Mouse (Mus musculus) frontal cortex, postnatal 14 days (tissue): ENCODE data around the gene Adm.
"Not testable (repeated sequence)": the region's sequence is repeated elsewhere in the genome, so short reads cannot be mapped to it uniquely, and the experiment has no call there.

ENCODE experiments used
- DNase-seq, 2 experiments: peaks; one replicate each; pipeline ENCODE4 v3.0.0; 2022; ENCODE audit warnings: low spot score in 2 of 2

Gene Adm

GRCm38 (mm10) chr7:110628611-110629354, 1.3 kb downstream of the Adm start:
- DNase-seq, result no peak

GRCm38 (mm10) chr7:110629892-110630666, 2.6 kb downstream of the Adm start:
- DNase-seq, result peak; percentile 73 to 75

- no peak for DNase-seq
These were observed 3.9 kb downstream of the Adm start for GRCm38 (mm10) chr7:110631136-110631888.

GRCm38 (mm10) chr7:110635929-110636328, 8.5 kb downstream of the Adm start:
- DNase-seq, result no peak

- DNase-seq, result no peak
These were observed 9.1 kb downstream of the Adm start for GRCm38 (mm10) chr7:110636559-110636958.

GRCm38 (mm10) chr7:110638305-110639110, 11.0 kb downstream of the Adm start:
- no peak for DNase-seq

- no peak for DNase-seq
These were observed 11.9 kb downstream of the Adm start for GRCm38 (mm10) chr7:110639291-110639915.

GRCm38 (mm10) chr7:110639958-110640357, 12.5 kb downstream of the Adm start:
- not testable (repeated sequence) for DNase-seq

GRCm38 (mm10) chr7:110645311-110645710, 17.9 kb downstream of the Adm start:
- DNase-seq, result peak in 1 of 2 experiments; percentile 62

GRCm38 (mm10) chr7:110645859-110646258, 18.4 kb downstream of the Adm start:
- DNase-seq, result no peak

- no peak for DNase-seq
These were observed 19.3 kb downstream of the Adm start for GRCm38 (mm10) chr7:110646611-110647407.

GRCm38 (mm10) chr7:110647559-110648454, 20.3 kb downstream of the Adm start:
- no peak for DNase-seq

GRCm38 (mm10) chr7:110648455-110649085, 21.1 kb downstream of the Adm start:
- DNase-seq, result no peak

- no peak for DNase-seq
These were observed 21.9 kb downstream of the Adm start for GRCm38 (mm10) chr7:110649133-110649987.

- DNase-seq, result no peak
These were observed 23.0 kb downstream of the Adm start for GRCm38 (mm10) chr7:110650491-110650890.

GRCm38 (mm10) chr7:110651091-110651490, 23.6 kb downstream of the Adm start:
- no peak for DNase-seq

- DNase-seq, result no peak
These were observed 27.8 kb downstream of the Adm start for GRCm38 (mm10) chr7:110655230-110655629.

- no peak for DNase-seq
These were observed 28.5 kb downstream of the Adm start for GRCm38 (mm10) chr7:110655966-110656365.
